Mouse (Mus musculus): ENCODE data around the gene Zp1. TPM values are rescaled to one million over a fixed set of nuclear protein-coding genes. Genes with fewer than 3 reads are reported as not detected.
A peak's percentile ranks its signal among the peaks of the same experiment; 100 is the strongest.

Zp1 gene
- polyA plus RNA-seq, 1 experiment: not detected

- H3K36me3 ChIP-seq (replicated peaks; ENCODE audit: low read length): peaks cover 41% of the 10 kb centered on the region
- H3K4me1 ChIP-seq: peaks cover 52% of the 10 kb centered on the region
- no peak for TF ChIP-seq FLI1 (IDR thresholded peaks at IDR 0.05; ENCODE audit: low read length)
- TF ChIP-seq GATA1 (IDR thresholded peaks at IDR 0.05; ENCODE audit: borderline replicate concordance, low read length): no peak
- peak overlapping the region; percentile 95 for H3K4me3 ChIP-seq (replicated peaks)
- no peaks in the 10 kb centered on the region for H3K9me3 ChIP-seq
- H3K27me3 ChIP-seq (replicated peaks): peaks cover 5% of the 10 kb centered on the region
Measured at GRCm38 (mm10) chr19:10947219-10947618, 26.8 kb upstream of the Zp1 start.

GRCm38 (mm10) chr19:10946506-10946905 lies 26.1 kb upstream of the Zp1 start:
- H3K36me3 ChIP-seq (replicated peaks; ENCODE audit: low read length): peaks cover 48% of the 10 kb centered on the region
- peaks cover 2% of the 10 kb centered on the region for H3K27me3 ChIP-seq (replicated peaks)
- peaks cover 45% of the 10 kb centered on the region for H3K4me1 ChIP-seq
- peak overlapping the region; percentile 95 for H3K4me3 ChIP-seq (replicated peaks)
- H3K9me3 ChIP-seq: no peaks in the 10 kb centered on the region
- TF ChIP-seq FLI1 (IDR thresholded peaks at IDR 0.05; ENCODE audit: low read length): no peak

GRCm38 (mm10) chr19:10943955-10944354 lies 23.5 kb upstream of the Zp1 start:
- Histone ChIP-seq H3K36me3 (replicated peaks; ENCODE audit: low read length) (peaks cover 61% of the 10 kb centered on the region), H3K9me3 (no peaks in the 10 kb centered on the region), H3K27me3 (replicated peaks) (no peaks in the 10 kb centered on the region), H3K4me3 (replicated peaks) (no peak overlapping the region), H3K4me1 (peaks cover 41% of the 10 kb centered on the region)
- TF ChIP-seq GATA1 (IDR thresholded peaks at IDR 0.05; ENCODE audit: borderline replicate concordance, low read length) (no peak), FLI1 (IDR thresholded peaks at IDR 0.05; ENCODE audit: low read length) (no peak)

DNA sequence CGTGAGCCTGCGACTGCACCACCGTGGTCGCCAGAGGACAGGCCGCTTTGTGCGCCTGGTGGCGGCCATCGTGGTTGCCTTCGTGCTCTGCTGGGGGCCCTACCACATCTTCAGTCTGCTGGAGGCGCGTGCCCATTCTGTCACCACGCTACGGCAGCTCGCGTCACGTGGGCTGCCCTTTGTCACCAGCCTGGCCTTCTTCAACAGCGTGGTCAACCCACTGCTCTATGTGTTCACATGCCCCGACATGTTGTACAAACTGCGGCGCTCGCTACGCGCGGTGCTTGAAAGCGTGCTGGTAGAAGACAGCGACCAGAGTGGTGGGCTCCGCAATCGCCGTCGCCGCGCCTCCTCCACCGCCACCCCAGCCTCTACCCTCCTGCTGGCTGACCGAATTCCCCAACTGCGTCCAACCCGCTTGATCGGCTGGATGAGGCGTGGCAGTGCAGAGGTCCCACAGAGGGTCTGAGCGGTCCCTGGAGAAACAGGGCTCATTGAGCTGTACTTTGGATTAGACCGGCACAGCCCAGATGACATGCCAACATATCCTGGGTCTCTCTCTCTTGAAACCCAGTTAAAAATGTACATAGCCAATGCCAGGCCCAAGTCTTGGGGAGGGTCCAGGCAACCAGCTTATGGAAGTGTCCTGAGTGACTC lies 20.5 kb upstream of the Zp1 start:
- Histone ChIP-seq H3K4me3 (replicated peaks) (no peak overlapping the region), H3K36me3 (replicated peaks; ENCODE audit: low read length) (peaks cover 53% of the 10 kb centered on the region), H3K9me3 (peaks cover 4% of the 10 kb centered on the region; the same call in 1 of the 2 replicates), H3K27me3 (replicated peaks) (peaks cover 18% of the 10 kb centered on the region), H3K4me1 (peaks cover 29% of the 10 kb centered on the region)
- TF ChIP-seq GATA1 (IDR thresholded peaks at IDR 0.05; ENCODE audit: borderline replicate concordance, low read length): no peak
- TF ChIP-seq FLI1 (IDR thresholded peaks at IDR 0.05; ENCODE audit: low read length): no peak

- peaks cover 5% of the 10 kb centered on the region; the same call in 1 of the 2 replicates for H3K9me3 ChIP-seq
- H3K27me3 ChIP-seq (replicated peaks): peaks cover 18% of the 10 kb centered on the region
- TF ChIP-seq FLI1 (IDR thresholded peaks at IDR 0.05; ENCODE audit: low read length) (no peak), GATA1 (IDR thresholded peaks at IDR 0.05; ENCODE audit: borderline replicate concordance, low read length) (no peak)
- no peak overlapping the region for H3K4me3 ChIP-seq (replicated peaks)
- H3K4me1 ChIP-seq: peaks cover 28% of the 10 kb centered on the region
- H3K36me3 ChIP-seq (replicated peaks; ENCODE audit: low read length): peaks cover 50% of the 10 kb centered on the region
Measured at GRCm38 (mm10) chr19:10940097-10940800, 19.8 kb upstream of the Zp1 start.

DNA sequence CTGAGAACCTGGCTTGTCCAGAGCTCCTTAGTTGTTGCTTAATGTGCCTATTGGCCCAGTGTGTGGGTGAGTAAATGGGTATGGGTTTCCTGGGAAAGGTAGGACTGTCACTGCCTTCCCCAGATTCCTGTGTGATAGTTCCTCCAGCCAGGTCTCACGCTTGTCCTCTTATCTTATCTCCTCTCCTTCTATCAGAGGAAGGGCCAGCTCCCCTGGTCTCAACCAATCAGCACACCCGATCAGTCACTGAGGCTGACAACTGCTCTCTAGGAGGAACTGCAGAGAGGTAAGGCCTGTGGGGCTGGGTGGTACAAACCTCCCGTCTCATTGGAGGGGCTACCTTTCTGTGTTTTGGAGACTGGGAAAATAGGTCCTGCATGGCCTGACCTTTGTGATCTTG lies 18.3 kb upstream of the Zp1 start:
- Histone ChIP-seq H3K4me1 (peaks cover 17% of the 10 kb centered on the region), H3K4me3 (replicated peaks) (no peak overlapping the region), H3K9me3 (peaks cover 5% of the 10 kb centered on the region; the same call in 1 of the 2 replicates), H3K27me3 (replicated peaks) (peaks cover 26% of the 10 kb centered on the region), H3K36me3 (replicated peaks; ENCODE audit: low read length) (peaks cover 35% of the 10 kb centered on the region)
- TF ChIP-seq FLI1 (IDR thresholded peaks at IDR 0.05; ENCODE audit: low read length) (no peak), GATA1 (IDR thresholded peaks at IDR 0.05; ENCODE audit: borderline replicate concordance, low read length) (no peak)

GRCm38 (mm10) chr19:10937110-10937563 lies 16.7 kb upstream of the Zp1 start, which contains the start of gene Ptgdr2:
TSS of gene Ptgdr2 (plus strand) at chr19:10937160.
- Histone ChIP-seq H3K4me1 (peaks cover 16% of the 10 kb centered on the region), H3K27me3 (replicated peaks) (peaks cover 26% of the 10 kb centered on the region), H3K4me3 (replicated peaks) (peak within 1 kb of the TSS; percentile 75), H3K9me3 (peaks cover 5% of the 10 kb centered on the region; the same call in 1 of the 2 replicates), H3K36me3 (replicated peaks; ENCODE audit: low read length) (peaks cover 19% of the 10 kb centered on the region)
- TF ChIP-seq FLI1 (IDR thresholded peaks at IDR 0.05; ENCODE audit: low read length) (no peak), GATA1 (IDR thresholded peaks at IDR 0.05; ENCODE audit: borderline replicate concordance, low read length) (no peak)

- no peak for TF ChIP-seq FLI1 (IDR thresholded peaks at IDR 0.05; ENCODE audit: low read length)
- no peak for TF ChIP-seq GATA1 (IDR thresholded peaks at IDR 0.05; ENCODE audit: borderline replicate concordance, low read length)
- Histone ChIP-seq H3K27me3 (replicated peaks) (peaks cover 31% of the 10 kb centered on the region), H3K4me3 (replicated peaks) (peak overlapping the region; percentile 75), H3K36me3 (replicated peaks; ENCODE audit: low read length) (peaks cover 9% of the 10 kb centered on the region), H3K4me1 (peaks cover 16% of the 10 kb centered on the region), H3K9me3 (peaks cover 14% of the 10 kb centered on the region)
Measured at GRCm38 (mm10) chr19:10936077-10936476, 15.6 kb upstream of the Zp1 start.

- Histone ChIP-seq H3K4me3 (replicated peaks) (no peak overlapping the region), H3K4me1 (peaks cover 8% of the 10 kb centered on the region), H3K9me3 (peaks cover 15% of the 10 kb centered on the region), H3K27me3 (replicated peaks) (peaks cover 36% of the 10 kb centered on the region), H3K36me3 (replicated peaks; ENCODE audit: low read length) (no peaks in the 10 kb centered on the region)
- TF ChIP-seq FLI1 (IDR thresholded peaks at IDR 0.05; ENCODE audit: low read length) (no peak), GATA1 (IDR thresholded peaks at IDR 0.05; ENCODE audit: borderline replicate concordance, low read length) (no peak)
Measured at GRCm38 (mm10) chr19:10935029-10935428, 14.6 kb upstream of the Zp1 start.

- H3K9me3 ChIP-seq: peaks cover 13% of the 10 kb centered on the region
- H3K4me1 ChIP-seq: no peaks in the 10 kb centered on the region
- no peaks in the 10 kb centered on the region for H3K36me3 ChIP-seq (replicated peaks; ENCODE audit: low read length)
- no peak overlapping the region for H3K4me3 ChIP-seq (replicated peaks)
- H3K27me3 ChIP-seq (replicated peaks): peaks cover 32% of the 10 kb centered on the region
- TF ChIP-seq GATA1 (IDR thresholded peaks at IDR 0.05; ENCODE audit: borderline replicate concordance, low read length) (no peak), FLI1 (IDR thresholded peaks at IDR 0.05; ENCODE audit: low read length) (no peak)
Measured at GRCm38 (mm10) chr19:10930641-10931040, 10.2 kb upstream of the Zp1 start.

Data from megakaryocyte, embryonic 14.5 days (primary cell).